Mouse (Mus musculus) gastrocnemius, adult 2 months (tissue): Measurements from ENCODE around the gene Dpm2. TPM values are rescaled to one million over a fixed set of nuclear protein-coding genes. Genes with fewer than 3 reads are reported as not detected.
A peak's percentile ranks its signal among the peaks of the same experiment; 100 is the strongest.

Experiments used
- DNase-seq: peaks from one replicate; pipeline ENCODE4 v3.0.0; 2022
- H3K27ac ChIP-seq: fragments of 200-600 bp; 2 replicates; pipeline ENCODE4 v1.8.1; 2022; ENCODE audit warnings: mild to moderate bottlenecking
- H3K4me3 ChIP-seq: fragments of 200-600 bp; 2 replicates; pipeline ENCODE4 v1.8.1; 2022; ENCODE audit warnings: mild to moderate bottlenecking, moderate library complexity
- CTCF ChIP-seq: fragments of 200-600 bp; IDR thresholded peaks from 2 replicates; pipeline ENCODE4 v1.8.1; 2022; ENCODE audit warnings: antibody characterized with exemption, mild to moderate bottlenecking, moderate library complexity
- intact Hi-C: fragments of 180-260 bp; cut with DNase I; formaldehyde crosslinking; loops from one replicate; pipeline ENCODE4 v1.15.1; 2025
- total RNA-seq, 2 experiments: library from RNA; stranded (reverse); gene quantifications; 2 replicates each; pipeline ENCODE4 v1.2.3; 2021

Gene Dpm2
- total RNA-seq, 2 experiments from 2014 or later: 11.1 to 14.1 TPM

- H3K27ac ChIP-seq: peak overlapping the region; percentile 93
- H3K4me3 ChIP-seq: peak overlapping the region; percentile 74
- intact Hi-C loops: no loop called here
- peak; percentile 67 for DNase-seq
- TF ChIP-seq CTCF: peak; percentile 49
Measured at GRCm38 (mm10) chr2:32536634-32537359, 33.9 kb upstream of the Dpm2 start.

DNA sequence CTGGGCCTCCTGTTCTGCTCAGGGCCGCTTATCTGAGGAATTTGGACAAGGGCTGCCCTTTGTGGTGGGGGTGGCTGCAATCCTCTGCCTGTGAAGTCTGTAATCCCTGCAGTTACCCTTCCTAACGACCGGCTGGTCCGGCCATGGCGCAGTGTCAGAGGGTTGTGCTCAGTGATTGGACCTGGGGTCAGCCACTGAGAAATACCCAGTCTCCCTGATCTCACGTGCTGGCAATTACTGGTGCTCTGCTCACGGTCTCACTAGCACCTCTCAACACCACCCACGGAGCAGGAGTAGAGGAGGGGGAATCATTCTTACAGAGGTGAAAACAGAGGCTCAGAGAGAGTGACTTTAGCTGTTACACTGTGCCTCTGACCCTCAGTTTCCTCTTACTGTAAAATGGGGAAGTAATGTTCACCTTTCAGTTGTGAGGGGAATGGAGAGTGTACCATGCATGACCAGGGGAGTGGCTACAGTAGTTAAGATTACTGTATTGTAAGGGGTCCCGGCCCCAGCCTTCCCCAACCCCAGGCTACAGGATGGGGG is 33.2 kb upstream of the Dpm2 start:
- peak overlapping the region; percentile 93 for H3K27ac ChIP-seq
- intact Hi-C loops: no loop called here
- DNase-seq: no peak
- TF ChIP-seq CTCF: no peak
- peak overlapping the region; percentile 74 for H3K4me3 ChIP-seq

DNA sequence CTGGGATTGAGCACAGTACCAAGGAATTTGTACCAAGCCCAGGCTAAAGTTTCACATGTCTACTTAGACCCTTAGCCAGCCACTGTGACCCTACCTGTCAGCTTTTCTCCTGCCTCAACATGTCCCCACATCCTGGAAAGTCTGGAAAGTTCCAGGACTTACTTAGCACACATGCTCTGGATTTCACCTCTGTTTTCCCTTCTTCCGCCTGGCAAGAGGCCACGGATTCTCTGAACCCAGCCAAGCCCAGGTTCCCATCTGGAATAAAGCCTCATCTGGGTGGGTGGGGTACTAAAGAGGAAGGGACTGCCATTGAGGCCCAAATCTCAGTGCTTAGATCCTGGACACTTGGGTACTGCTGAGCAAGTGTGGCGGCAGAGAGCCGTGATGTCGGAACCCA is 32.7 kb upstream of the Dpm2 start:
- TF ChIP-seq CTCF: no peak
- Histone ChIP-seq H3K27ac (peak overlapping the region; percentile 93), H3K4me3 (peak overlapping the region; percentile 74)
- intact Hi-C loops: no loop called here
- DNase-seq: peak; percentile 46

GRCm38 (mm10) chr2:32538461-32538860 is 32.2 kb upstream of the Dpm2 start:
- Histone ChIP-seq H3K27ac (peak overlapping the region; percentile 93), H3K4me3 (peak overlapping the region; percentile 74)
- no peak for TF ChIP-seq CTCF
- DNase-seq: no peak
- intact Hi-C loops: no loop called here

DNA sequence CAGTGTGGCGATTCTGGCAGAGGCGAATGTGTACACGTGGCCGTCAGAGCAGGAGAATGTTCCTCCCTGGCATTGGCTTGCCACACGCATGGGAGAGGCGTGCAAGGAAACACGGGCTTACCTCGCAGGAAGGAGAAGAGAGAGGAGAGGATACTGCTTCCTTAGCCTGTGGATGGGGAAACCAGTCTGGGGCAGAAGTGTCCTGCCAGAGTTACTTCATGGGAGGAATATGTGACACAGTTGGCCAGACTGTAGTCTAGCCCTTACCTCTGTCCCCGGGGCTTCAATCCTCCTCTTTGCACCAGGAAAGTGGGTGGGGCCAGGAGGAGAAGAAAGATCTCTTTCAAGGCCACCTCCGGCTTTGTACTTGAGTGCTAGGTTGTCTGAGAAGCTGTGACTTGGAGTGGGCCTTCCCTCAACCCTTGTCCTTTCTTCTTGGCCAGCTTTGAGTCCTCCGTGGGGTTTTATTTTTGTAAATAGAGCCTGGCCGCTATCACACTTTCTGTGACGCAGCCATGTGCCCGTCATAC is 31.1 kb upstream of the Dpm2 start:
- DNase-seq: no peak
- intact Hi-C loops: no loop called here
- Histone ChIP-seq H3K27ac (peak overlapping the region; percentile 93), H3K4me3 (peak overlapping the region; percentile 74)
- TF ChIP-seq CTCF: no peak

DNA sequence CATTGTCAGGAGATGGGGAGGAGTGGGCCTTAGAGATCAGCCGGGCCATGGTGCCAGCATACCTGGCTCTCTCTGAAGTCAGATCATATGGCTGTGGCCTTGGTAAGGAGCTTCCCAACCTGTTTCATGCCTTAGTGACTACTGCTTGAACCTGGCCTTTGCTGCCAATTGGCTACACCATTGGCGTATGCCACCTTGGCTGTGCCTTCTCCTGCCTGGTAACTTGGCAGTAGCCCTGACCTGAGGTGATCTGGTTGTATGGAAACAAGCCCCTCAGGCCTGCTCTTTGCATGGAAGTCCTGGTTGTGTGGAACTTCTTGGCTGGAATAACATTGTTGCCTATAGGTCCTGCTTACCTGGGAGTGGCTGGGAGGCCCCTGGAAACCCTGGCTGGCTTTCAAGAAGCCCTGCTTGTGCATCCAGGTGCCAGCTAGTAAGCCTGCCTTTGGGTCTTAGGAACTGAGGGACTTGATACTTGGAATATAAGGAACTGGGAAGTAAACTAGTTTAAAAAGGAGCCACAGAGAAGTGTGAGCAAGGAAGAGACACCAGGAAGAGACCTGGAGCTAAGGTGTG is 29.2 kb upstream of the Dpm2 start:
- intact Hi-C loops: no loop called here
- Histone ChIP-seq H3K4me3 (no peak overlapping the region), H3K27ac (peak overlapping the region; percentile 20)
- DNase-seq: no peak
- no peak for TF ChIP-seq CTCF

DNA sequence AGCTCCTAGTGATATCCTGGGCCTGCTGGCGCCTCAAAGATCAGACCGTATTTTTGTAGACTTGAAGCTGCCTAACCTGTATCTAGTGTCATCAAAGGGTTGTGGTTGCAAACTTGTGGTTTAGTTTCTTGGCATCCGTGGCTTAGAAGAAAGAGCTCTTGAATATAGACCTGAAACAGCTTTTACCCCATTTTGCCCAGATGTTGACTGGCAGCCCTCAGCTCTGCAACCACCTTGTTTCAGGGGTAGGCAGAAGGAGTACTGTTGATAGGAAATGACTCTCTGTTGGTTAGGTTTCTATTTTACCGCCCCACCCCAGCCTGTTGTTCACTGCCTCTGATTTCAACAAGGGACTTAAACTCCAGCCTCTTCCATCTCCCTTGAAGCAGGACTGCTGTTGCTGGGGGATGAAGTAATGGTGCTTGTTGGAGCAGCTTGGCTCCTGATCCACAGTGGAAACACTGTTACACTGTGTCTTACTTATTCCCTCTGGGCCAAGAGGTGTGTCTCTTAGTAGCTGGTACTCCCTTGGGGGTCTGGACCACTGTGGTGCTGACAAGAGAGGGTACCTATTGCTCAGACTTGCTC is 28.6 kb upstream of the Dpm2 start:
- Histone ChIP-seq H3K27ac (peak overlapping the region; percentile 10; the same call in 1 of the 2 replicates), H3K4me3 (no peak overlapping the region)
- no peak for DNase-seq
- no peak for TF ChIP-seq CTCF
- intact Hi-C loops: no loop called here

DNA sequence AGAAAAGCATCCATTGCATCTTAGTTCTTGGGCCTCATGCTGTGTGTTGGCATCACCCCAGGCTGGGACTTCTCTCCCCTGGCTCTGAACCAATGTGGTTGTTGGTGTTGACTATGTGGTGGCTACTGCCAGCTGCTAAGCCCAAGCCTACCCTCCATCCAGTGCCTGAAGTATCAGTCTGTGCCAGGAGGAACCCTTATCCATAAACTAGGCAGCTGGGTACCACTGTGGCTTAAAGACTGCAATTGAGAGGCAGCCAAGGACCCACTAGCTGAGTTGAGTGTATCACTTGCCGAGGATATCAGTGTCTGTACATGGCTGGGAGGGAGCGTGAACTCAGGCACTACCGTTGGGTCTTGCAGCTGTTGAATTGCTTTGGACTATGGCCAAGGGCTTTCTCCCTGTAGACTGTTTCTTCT is 27.6 kb upstream of the Dpm2 start:
- no peak for TF ChIP-seq CTCF
- intact Hi-C loops: no loop called here

DNA sequence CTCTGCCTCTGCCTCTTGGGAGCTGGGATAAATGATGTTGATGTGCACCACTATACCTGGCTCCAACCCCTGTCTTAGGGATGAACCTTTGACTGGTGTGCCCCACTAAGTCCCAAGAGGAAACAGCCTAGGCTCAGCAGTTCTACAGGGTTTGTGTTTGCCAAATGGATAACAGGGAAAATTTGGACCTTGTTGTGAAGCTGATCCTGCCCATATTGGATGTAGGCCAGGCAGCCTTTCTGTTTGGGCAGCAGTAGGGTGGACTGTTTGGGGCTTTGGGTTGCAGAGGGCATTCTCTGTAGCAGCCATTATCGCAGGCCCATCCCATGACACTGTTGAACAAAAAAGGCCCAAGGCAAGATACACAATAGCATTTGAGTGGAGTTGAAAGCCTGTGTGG is 23.7 kb upstream of the Dpm2 start:
- H3K4me3 ChIP-seq: no peak overlapping the region
- H3K27ac ChIP-seq: peak overlapping the region; percentile 36; the same call in 1 of the 2 replicates
- TF ChIP-seq CTCF: no peak
- no peak for DNase-seq
- intact Hi-C loops: no loop called here

More for the DNA sequence above, 27.6 kb upstream of the Dpm2 start:
- H3K4me3 ChIP-seq: no peak overlapping the region
- no peak for DNase-seq
- H3K27ac ChIP-seq: no peak overlapping the region

DNA sequence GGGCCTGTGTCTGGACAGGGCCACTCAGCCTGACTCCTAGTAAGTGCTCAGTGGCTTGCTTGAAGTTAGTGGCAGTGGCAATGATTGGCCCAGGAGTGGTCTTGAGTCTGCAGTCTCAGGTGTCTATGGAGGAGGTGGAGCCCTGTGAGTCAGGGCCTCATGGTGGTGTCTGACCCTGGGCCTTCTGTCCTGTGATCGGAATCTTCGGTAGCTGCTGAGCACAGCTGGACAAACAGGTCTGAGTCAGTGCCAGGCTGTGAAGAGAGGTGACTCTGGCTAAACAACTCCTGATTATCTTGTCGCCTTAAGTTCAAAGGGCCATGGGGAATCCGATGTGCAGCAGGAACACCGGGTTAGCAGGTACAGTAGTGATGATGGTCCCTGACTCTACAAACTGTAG is 23.3 kb upstream of the Dpm2 start:
- no peak overlapping the region for H3K4me3 ChIP-seq
- no peak for TF ChIP-seq CTCF
- H3K27ac ChIP-seq: peak overlapping the region; percentile 36
- intact Hi-C loops: no loop called here
- no peak for DNase-seq

DNA sequence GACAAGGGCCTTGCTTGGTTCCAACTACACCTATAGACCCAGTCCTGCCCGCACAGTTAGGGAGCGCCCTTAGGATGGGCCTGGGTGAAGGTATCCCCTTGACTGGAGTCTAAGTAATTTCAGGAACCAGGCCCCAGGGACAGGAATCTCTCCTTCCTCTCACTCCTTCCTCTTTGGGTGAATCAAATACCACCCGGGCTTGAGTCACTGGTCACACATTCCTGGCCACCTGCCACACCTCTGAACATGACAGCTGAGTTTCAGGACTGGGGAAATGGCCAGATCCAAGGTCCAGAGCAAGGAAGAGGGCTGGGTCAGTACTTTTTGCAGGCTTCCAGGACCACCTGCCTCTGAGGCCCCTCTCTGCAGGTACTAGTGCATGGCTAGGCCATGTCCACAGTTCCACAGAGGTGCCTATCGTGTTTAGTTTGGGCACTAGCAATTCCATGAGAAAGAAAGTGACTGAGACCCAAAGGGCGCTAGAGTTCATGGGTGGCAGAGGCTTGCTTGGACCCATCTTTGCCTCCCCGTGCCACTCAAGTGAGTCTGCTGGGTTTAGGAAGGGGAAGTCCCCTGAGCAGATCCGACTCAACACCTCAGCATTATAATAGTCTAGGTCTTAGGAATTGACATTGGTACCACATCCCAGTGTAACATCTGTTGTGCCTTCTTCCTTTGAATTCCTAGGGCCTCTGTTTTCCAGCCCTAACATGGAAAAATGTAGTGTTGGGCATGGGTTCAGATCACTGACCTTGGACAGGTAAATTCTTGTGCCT is 22.5 kb upstream of the Dpm2 start:
- peak; percentile 80 for DNase-seq
- H3K4me3 ChIP-seq: no peak overlapping the region
- H3K27ac ChIP-seq: peak overlapping the region; percentile 36
- intact Hi-C loops: no loop called here
- TF ChIP-seq CTCF: no peak

DNA sequence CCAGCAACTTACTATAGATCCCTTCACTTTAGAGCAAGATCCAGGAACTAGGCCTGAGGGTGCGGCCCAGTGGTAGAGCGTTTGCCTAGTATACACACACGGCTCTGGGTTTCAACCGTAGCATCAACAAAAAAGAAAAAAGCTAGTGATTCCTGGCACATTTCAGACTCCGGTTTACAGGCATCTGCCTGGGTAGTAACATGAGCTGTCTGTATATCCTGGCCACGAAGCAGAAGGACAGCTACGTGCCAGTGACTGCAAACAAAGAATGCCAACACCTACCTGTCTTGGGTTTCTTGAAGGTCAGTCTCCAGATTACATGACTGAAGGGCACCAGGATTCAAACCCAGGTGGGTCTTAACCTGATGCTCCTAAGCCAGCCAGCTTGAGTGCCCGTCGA is 21.5 kb upstream of the Dpm2 start:
- H3K4me3 ChIP-seq: no peak overlapping the region
- no peak for TF ChIP-seq CTCF
- no peak for DNase-seq
- intact Hi-C loops: no loop called here
- H3K27ac ChIP-seq: peak overlapping the region; percentile 69

- no peak overlapping the region; the same call in 1 of the 2 replicates for H3K4me3 ChIP-seq
- H3K27ac ChIP-seq: peak overlapping the region; percentile 69
- DNase-seq: peak; percentile 91
- TF ChIP-seq CTCF: no peak
- intact Hi-C loops: no loop called here
Measured at GRCm38 (mm10) chr2:32549764-32550163, 20.9 kb upstream of the Dpm2 start.
